Mouse (Mus musculus): ENCODE data around the gene Tsfm. TPM values are rescaled to one million over a fixed set of nuclear protein-coding genes. Genes with fewer than 3 reads are reported as not detected.

Gene Tsfm
- polyA plus RNA-seq, 1 experiment, result 42.1 TPM

DNA sequence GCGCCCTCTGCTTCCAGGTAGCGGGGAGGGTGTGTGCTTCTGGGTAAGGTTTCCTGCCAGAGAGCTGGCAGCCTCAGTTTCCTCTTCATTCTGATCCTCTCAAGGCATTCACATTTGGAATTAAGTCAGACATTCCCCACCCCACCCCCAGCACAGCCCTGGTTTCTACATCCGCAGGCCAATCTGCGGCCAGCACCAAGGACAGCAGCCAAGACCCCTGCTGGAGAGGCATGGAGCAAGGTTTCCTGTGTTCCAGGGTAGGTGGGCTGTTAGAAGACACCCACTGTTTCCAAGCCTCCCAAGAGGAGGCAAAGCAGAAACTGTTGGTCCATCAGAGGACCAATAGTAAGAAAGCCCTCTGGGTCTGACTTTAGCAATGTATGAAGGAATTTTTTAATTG lies 24.0 kb upstream of the Tsfm start:
- 95% methylated on average over 4 of the region's 4 CpGs for WGBS
- Histone ChIP-seq H3K36me3 (ENCODE audit: control insufficient read depth, insufficient read depth, low read length) (no peaks in the 10 kb centered on the region), H3K27ac (ENCODE audit: control insufficient read depth, insufficient read depth, low read length) (no peak overlapping the region), H3K27me3 (ENCODE audit: control insufficient read depth, insufficient read depth, low read length) (peaks cover 6% of the 10 kb centered on the region), H3K4me3 (ENCODE audit: control insufficient read depth, insufficient read depth, low read length) (no peak overlapping the region), H3K4me1 (replicated peaks; ENCODE audit: control insufficient read depth, insufficient read depth, low read length) (peaks cover 19% of the 10 kb centered on the region)
- TF ChIP-seq POLR2A (IDR thresholded peaks at IDR 0.05; ENCODE audit: control insufficient read depth, extremely low read depth, insufficient read depth, low read length, poor library complexity) (no peak), CTCF (IDR thresholded peaks at IDR 0.05; ENCODE audit: borderline replicate concordance, control insufficient read depth, extremely low read depth, insufficient read depth, low read length, poor library complexity) (no peak)
- no peak for DNase-seq

DNA sequence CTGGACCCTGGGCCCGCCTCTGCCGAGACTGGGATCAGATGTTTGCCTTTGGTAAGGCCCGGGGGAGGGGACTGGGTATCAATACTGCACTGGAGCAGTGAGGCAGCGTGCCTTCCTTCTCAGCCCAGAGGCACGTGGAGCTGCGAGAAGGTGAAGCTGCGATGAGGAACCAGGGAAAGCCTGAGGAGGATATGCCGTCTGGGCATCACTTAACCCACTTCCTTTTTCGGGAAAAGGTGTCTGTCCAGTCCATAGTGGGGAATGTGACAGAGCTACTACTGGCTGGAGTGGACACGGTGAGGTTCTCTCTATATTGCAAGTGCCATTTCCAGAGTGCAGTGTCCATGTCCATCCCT lies 19.5 kb upstream of the Tsfm start:
- Histone ChIP-seq H3K4me3 (ENCODE audit: control insufficient read depth, insufficient read depth, low read length) (no peak overlapping the region), H3K27me3 (ENCODE audit: control insufficient read depth, insufficient read depth, low read length) (peaks cover 18% of the 10 kb centered on the region)
- 8% methylated on average over 10 of the region's 10 CpGs for WGBS

DNA sequence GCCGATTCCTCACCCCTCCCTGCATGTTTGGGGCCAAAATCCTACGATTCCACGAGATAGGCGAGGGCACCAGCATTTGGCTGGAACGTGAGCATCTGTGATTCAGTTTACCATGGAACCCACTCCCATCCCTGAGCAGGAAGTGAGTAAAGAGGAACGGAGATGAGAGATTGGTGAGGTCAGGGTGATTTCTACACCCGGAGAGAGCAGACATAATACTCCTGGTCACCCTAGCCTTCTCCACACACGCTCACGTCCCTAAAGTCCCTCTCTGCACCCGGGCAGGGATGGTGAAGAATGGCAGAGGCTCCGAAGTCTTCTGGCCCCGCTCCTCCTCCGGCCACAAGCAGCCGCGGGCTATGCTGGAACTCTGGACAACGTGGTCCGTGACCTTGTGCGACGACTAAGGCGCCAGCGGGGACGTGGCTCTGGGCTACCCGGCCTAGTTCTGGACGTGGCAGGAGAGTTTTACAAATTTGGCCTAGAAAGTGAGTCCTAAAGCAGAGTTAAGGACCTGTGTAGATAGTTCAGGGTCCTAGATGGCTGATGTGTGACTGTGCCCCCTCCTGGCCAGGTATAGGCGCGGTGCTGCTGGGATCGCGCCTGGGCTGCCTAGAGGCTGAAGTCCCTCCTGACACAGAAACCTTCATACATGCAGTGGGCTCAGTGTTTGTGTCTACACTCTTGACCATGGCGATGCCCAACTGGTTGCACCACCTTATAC lies 18.9 kb upstream of the Tsfm start:
- Histone ChIP-seq H3K27me3 (ENCODE audit: control insufficient read depth, insufficient read depth, low read length) (peaks cover 18% of the 10 kb centered on the region), H3K4me3 (ENCODE audit: control insufficient read depth, insufficient read depth, low read length) (no peak overlapping the region), H3K27ac (ENCODE audit: control insufficient read depth, insufficient read depth, low read length) (no peak overlapping the region), H3K4me1 (replicated peaks; ENCODE audit: control insufficient read depth, insufficient read depth, low read length) (peaks cover 24% of the 10 kb centered on the region), H3K36me3 (ENCODE audit: control insufficient read depth, insufficient read depth, low read length) (no peaks in the 10 kb centered on the region)
- peak; percentile 25 for DNase-seq
- TF ChIP-seq CTCF (IDR thresholded peaks at IDR 0.05; ENCODE audit: borderline replicate concordance, control insufficient read depth, extremely low read depth, insufficient read depth, low read length, poor library complexity), result 0 out of 2 replicates have a peak, but pooled peaks have one; percentile 26
- TF ChIP-seq POLR2A (IDR thresholded peaks at IDR 0.05; ENCODE audit: control insufficient read depth, extremely low read depth, insufficient read depth, low read length, poor library complexity), result no peak
- 7% methylated on average over 29 of the region's 29 CpGs for WGBS

More for the DNA sequence above, 19.5 kb upstream of the Tsfm start:
- DNase-seq, result no peak
- H3K36me3 ChIP-seq (ENCODE audit: control insufficient read depth, insufficient read depth, low read length), result no peaks in the 10 kb centered on the region
- TF ChIP-seq CTCF (IDR thresholded peaks at IDR 0.05; ENCODE audit: borderline replicate concordance, control insufficient read depth, extremely low read depth, insufficient read depth, low read length, poor library complexity) (no peak), POLR2A (IDR thresholded peaks at IDR 0.05; ENCODE audit: control insufficient read depth, extremely low read depth, insufficient read depth, low read length, poor library complexity) (no peak)
- H3K4me1 ChIP-seq (replicated peaks; ENCODE audit: control insufficient read depth, insufficient read depth, low read length), result peaks cover 24% of the 10 kb centered on the region
- H3K27ac ChIP-seq (ENCODE audit: control insufficient read depth, insufficient read depth, low read length), result no peak overlapping the region

DNA sequence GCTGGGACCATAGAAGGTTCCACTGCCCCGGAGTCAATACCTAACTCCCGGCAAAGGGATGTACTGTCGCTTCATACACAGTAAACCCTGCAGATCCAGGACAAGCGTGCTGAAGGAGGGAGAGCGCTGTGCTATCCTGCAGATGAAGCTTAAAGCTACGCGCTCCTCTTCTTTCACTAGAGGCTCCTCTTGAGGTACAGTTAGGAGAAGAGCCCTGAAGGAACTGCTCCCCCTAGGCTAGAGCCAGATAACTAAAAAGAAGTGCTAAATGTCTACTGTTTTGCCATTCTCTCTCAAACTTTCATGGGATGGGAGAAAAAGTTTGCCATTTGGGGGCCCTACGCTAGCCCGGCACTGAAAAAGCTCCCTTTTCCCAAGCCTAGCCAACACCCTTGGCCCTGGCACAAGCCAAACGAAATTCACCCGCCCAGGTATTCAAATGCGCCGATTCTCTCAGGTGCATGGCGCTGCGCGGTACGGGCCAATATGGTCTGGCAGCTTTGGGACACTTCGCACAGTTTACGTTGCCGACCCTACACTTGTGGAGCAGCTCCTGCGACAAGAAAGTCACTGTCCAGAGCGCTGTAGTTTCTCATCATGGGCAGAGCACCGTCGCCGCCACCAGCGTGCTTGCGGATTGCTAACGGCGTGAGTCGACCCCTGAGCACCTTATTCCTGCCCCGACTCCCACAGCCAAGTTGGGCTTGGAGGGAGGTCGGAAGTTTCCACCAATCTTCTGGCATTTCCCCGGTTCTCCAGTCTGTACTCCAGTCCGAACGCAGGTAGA lies 18.2 kb upstream of the Tsfm start:
- DNase-seq, result no peak
- WGBS, result 10% methylated on average over 35 of the region's 35 CpGs
- Histone ChIP-seq H3K36me3 (ENCODE audit: control insufficient read depth, insufficient read depth, low read length) (no peaks in the 10 kb centered on the region), H3K27ac (ENCODE audit: control insufficient read depth, insufficient read depth, low read length) (no peak overlapping the region), H3K4me1 (replicated peaks; ENCODE audit: control insufficient read depth, insufficient read depth, low read length) (peaks cover 24% of the 10 kb centered on the region), H3K4me3 (ENCODE audit: control insufficient read depth, insufficient read depth, low read length) (peak overlapping the region; percentile 10; the same call in 1 of the 2 replicates), H3K27me3 (ENCODE audit: control insufficient read depth, insufficient read depth, low read length) (peaks cover 18% of the 10 kb centered on the region)
- no peak for TF ChIP-seq CTCF (IDR thresholded peaks at IDR 0.05; ENCODE audit: borderline replicate concordance, control insufficient read depth, extremely low read depth, insufficient read depth, low read length, poor library complexity)
- no peak for TF ChIP-seq POLR2A (IDR thresholded peaks at IDR 0.05; ENCODE audit: control insufficient read depth, extremely low read depth, insufficient read depth, low read length, poor library complexity)

DNA sequence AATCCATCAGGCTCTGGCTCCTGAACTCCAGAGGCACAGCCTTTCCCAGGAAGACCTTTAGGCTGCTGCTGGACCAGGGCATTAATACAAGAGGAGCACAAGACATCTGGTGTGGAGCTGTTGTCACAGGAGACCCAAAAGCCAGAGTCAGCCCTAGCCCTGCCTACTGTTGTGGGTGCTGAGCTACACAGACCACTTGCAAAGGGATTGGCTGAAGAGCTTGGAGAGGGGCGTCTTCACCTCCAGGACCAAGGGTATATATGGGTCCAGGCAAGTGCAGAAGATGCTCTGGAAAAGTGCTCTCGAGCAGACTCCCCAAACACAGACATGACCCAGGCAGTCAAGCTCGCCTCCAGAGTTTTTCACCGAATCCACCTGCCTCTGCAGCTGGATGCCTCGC lies 17.3 kb upstream of the Tsfm start, which contains the start of gene Cyp27b1:
Cyp27b1 (plus strand) TSS at position 297 of the 400 bp plus-strand sequence.
- 65% methylated on average over 5 of the region's 5 CpGs for WGBS

DNA sequence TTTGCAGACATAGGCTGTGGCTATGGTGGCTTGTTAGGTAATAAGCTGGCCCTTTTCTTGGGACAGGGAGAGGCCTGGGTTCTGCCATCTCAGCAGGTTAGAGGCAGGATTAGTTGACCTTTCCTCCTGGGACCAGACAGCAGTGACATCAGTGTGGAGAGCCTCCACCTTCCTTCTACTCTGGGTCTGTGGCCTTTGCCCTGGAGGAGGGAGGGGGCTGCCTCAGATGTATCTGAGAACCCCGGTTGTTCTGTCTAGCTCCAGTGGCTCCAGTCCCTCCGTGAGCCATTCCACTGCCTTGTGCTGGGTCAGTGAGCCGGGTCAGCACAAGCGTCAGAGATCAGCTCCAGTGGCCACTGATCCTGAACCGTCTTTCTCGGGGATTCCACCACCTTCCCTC lies 12.5 kb upstream of the Tsfm start:
- Histone ChIP-seq H3K4me3 (ENCODE audit: control insufficient read depth, insufficient read depth, low read length) (no peak overlapping the region), H3K27me3 (ENCODE audit: control insufficient read depth, insufficient read depth, low read length) (peaks cover 11% of the 10 kb centered on the region; the same call in 1 of the 2 replicates), H3K36me3 (ENCODE audit: control insufficient read depth, insufficient read depth, low read length) (no peaks in the 10 kb centered on the region), H3K27ac (ENCODE audit: control insufficient read depth, insufficient read depth, low read length) (no peak overlapping the region), H3K4me1 (replicated peaks; ENCODE audit: control insufficient read depth, insufficient read depth, low read length) (peaks cover 13% of the 10 kb centered on the region)
- TF ChIP-seq POLR2A (IDR thresholded peaks at IDR 0.05; ENCODE audit: control insufficient read depth, extremely low read depth, insufficient read depth, low read length, poor library complexity), result no peak
- TF ChIP-seq CTCF (IDR thresholded peaks at IDR 0.05; ENCODE audit: borderline replicate concordance, control insufficient read depth, extremely low read depth, insufficient read depth, low read length, poor library complexity), result no peak
- no peak for DNase-seq
- 94% methylated on average over 6 of the region's 6 CpGs for WGBS

More for the DNA sequence above, 17.3 kb upstream of the Tsfm start, which contains the start of gene Cyp27b1:
- Histone ChIP-seq H3K27ac (ENCODE audit: control insufficient read depth, insufficient read depth, low read length) (no peak within 1 kb of the TSS), H3K4me1 (replicated peaks; ENCODE audit: control insufficient read depth, insufficient read depth, low read length) (peaks cover 24% of the 10 kb centered on the region), H3K27me3 (ENCODE audit: control insufficient read depth, insufficient read depth, low read length) (peaks cover 18% of the 10 kb centered on the region), H3K36me3 (ENCODE audit: control insufficient read depth, insufficient read depth, low read length) (no peaks in the 10 kb centered on the region), H3K4me3 (ENCODE audit: control insufficient read depth, insufficient read depth, low read length) (peak within 1 kb of the TSS; percentile 10; the same call in 1 of the 2 replicates)
- no peak for DNase-seq
- TF ChIP-seq CTCF (IDR thresholded peaks at IDR 0.05; ENCODE audit: borderline replicate concordance, control insufficient read depth, extremely low read depth, insufficient read depth, low read length, poor library complexity) (no peak), POLR2A (IDR thresholded peaks at IDR 0.05; ENCODE audit: control insufficient read depth, extremely low read depth, insufficient read depth, low read length, poor library complexity) (no peak)
